Mouse (Mus musculus) hindbrain, embryonic 12.5 days (tissue): ENCODE results near the gene Wfdc16. TPM values are rescaled to one million over a fixed set of nuclear protein-coding genes. Genes with fewer than 3 reads are reported as not detected.
"Not testable (repeated sequence)": the region's sequence is repeated elsewhere in the genome, so short reads cannot be mapped to it uniquely, and the experiment has no call there.

Source experiments
- ATAC-seq: fragments of 200-750 bp; cut with Nextera tagmentation; 2 replicates; pipeline ENCODE4 v1.8.0; 2017; ENCODE audit warnings: moderate TSS enrichment; ENCODE audit not compliant: low FRiP score
- H3K27ac ChIP-seq: fragments of 300-500 bp; sonication (generic); 2 replicates; pipeline ENCODE4 v1.5.1; 2016; ENCODE audit warnings: mild to moderate bottlenecking
- H3K27me3 ChIP-seq: fragments of 300-500 bp; sonication (generic); 2 replicates; pipeline ENCODE4 v1.6.1; 2016; ENCODE audit warnings: mild to moderate bottlenecking
- H3K36me3 ChIP-seq: fragments of 300-500 bp; sonication (generic); 2 replicates; pipeline ENCODE4 v1.6.1; 2016; ENCODE audit warnings: mild to moderate bottlenecking
- H3K4me1 ChIP-seq: fragments of 300-500 bp; sonication (generic); 2 replicates; pipeline ENCODE4 v1.6.1; 2016
- H3K4me2 ChIP-seq: fragments of 300-500 bp; sonication (generic); replicated peaks from 2 replicates; pipeline ENCODE4 v1.6.1; 2016; ENCODE audit warnings: mild to moderate bottlenecking
- H3K4me3 ChIP-seq: fragments of 300-500 bp; sonication (generic); 2 replicates; pipeline ENCODE4 v1.5.1; 2016; ENCODE audit warnings: mild to moderate bottlenecking
- H3K9ac ChIP-seq: fragments of 300-500 bp; sonication (generic); 2 replicates; pipeline ENCODE4 v1.6.1; 2016; ENCODE audit warnings: mild to moderate bottlenecking, moderate library complexity
- H3K9me3 ChIP-seq: fragments of 300-500 bp; sonication (generic); replicated peaks from 2 replicates; pipeline ENCODE4 v1.6.1; 2016; ENCODE audit warnings: mild to moderate bottlenecking
- WGBS: fragments of 180-500 bp; shearing (Covaris S2); methylation state at CpG from one replicate; pipeline ENCODE4 v1.1.7; 2016; 5-methylcytosine and 5-hydroxymethylcytosine counted together
- polyA plus RNA-seq: library from polyadenylated mRNA; unstranded; fragments of >200 nt; fragmentation: Nextera tagmentation; extraction: Ambion mirVana; gene quantifications from 2 replicates; pipeline ENCODE4 v1.2.1, GENCODE M21; 2016

Wfdc16 gene
- polyA plus RNA-seq, 1 experiment from 2014 or later: not detected

DNA sequence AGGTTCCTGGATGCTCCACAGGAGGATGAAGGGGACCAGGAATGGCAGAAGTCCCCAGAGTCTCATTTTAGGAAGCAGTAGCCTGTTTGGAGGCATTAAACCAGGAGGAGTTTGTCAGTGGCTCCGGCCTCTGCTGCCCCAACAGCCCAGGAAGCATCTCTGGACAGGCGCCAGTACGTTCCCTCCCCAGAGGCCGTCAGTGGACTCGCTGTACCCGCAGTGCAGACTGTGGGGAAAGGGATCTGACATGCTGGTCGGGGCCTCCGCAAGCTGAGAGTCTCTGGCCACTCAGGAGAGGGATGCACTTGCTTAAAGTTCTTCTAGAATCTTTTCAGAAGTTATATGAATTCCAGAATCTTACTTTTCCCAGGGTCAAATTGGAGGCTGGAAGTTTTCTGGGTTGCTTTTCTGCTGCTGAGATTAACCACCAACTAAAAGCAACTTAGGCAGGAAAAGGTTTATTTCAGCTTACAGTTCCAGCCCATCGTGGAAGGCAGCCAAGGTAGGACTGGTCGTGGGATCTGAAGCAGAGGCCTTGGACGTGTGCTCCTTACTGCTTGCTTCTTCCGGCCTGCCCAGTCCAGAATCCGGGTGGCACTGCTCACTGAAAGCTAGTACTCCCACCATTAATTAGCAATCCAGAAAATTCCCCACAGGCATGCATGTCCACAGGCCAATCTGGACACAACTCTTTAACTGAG lies 53.4 kb downstream of the Wfdc16 start, which contains the start of gene Wfdc6a:
Gene Wfdc6a (minus strand): TSS at position 423 of the 701 bp plus-strand sequence.
- H3K4me2 ChIP-seq, ATAC-seq, H3K4me3 ChIP-seq, H3K4me1 ChIP-seq, H3K36me3 ChIP-seq, H3K9me3 ChIP-seq, H3K9ac ChIP-seq, H3K27ac ChIP-seq, H3K27me3 ChIP-seq: not testable (repeated sequence)
- 72% methylated on average over 13 of the region's 13 CpGs for WGBS

Other genes starting within 250 kb of the Wfdc16 start
- gene Slpi, start 249.7 kb downstream of the Wfdc16 start, polyA plus RNA-seq: 1.2 and 2.0 TPM in 2 replicates
- 0.33 and 0.37 TPM in 2 replicates for gene Rbpjl, start 235.7 kb downstream of the Wfdc16 start, polyA plus RNA-seq
- 31.5 and 39.5 TPM in 2 replicates for gene Matn4, start 233.6 kb downstream of the Wfdc16 start, polyA plus RNA-seq
- 17.6 and 18.8 TPM in 2 replicates for gene Sdc4, start 194.9 kb downstream of the Wfdc16 start, polyA plus RNA-seq
- 65.1 and 71.5 TPM in 2 replicates for gene Sys1, start 181.8 kb downstream of the Wfdc16 start, polyA plus RNA-seq
- 1.2 and 5.7 TPM in 2 replicates for gene Gm20458, start 177.8 kb downstream of the Wfdc16 start, polyA plus RNA-seq
- gene Trp53tg5, start 165.1 kb downstream of the Wfdc16 start, polyA plus RNA-seq: not detected in 2 replicates
- gene Dbndd2, start 152.7 kb downstream of the Wfdc16 start, polyA plus RNA-seq: 5.1 and 7.2 TPM in 2 replicates
- gene Pigt, start 141.3 kb downstream of the Wfdc16 start, polyA plus RNA-seq: 48.9 and 53.3 TPM in 2 replicates
- 21.0 and 48.2 TPM in 2 replicates for gene Wfdc2, start 76.4 kb downstream of the Wfdc16 start, polyA plus RNA-seq
- not detected in 2 replicates for gene Spint3, start 65.3 kb downstream of the Wfdc16 start, polyA plus RNA-seq
- not detected in 2 replicates for gene Wfdc6a, start 53.3 kb downstream of the Wfdc16 start, polyA plus RNA-seq
- gene Eppin, start 45.2 kb downstream of the Wfdc16 start, polyA plus RNA-seq: not detected in 2 replicates
- gene Wfdc6b, start 25.3 kb downstream of the Wfdc16 start, polyA plus RNA-seq: not detected in 2 replicates
- gene Wfdc8, start 25.2 kb downstream of the Wfdc16 start, polyA plus RNA-seq: not detected in 2 replicates
- gene Wfdc10, start 17.2 kb upstream of the Wfdc16 start, polyA plus RNA-seq: not detected in 2 replicates
- gene Wfdc9, start 17.8 kb upstream of the Wfdc16 start, polyA plus RNA-seq: not detected in 2 replicates
- not detected in 2 replicates for gene Wfdc11, start 35.3 kb upstream of the Wfdc16 start, polyA plus RNA-seq
- gene Wfdc13, start 46.3 kb upstream of the Wfdc16 start, polyA plus RNA-seq: not detected in 2 replicates
- gene Spint4, start 59.7 kb upstream of the Wfdc16 start, polyA plus RNA-seq: not detected in 2 replicates
- not detected in 2 replicates for gene Spint5, start 76.5 kb upstream of the Wfdc16 start, polyA plus RNA-seq
- gene Wfdc3, start 107.1 kb upstream of the Wfdc16 start, polyA plus RNA-seq: 1.0 and 1.2 TPM in 2 replicates
- gene Dnttip1, start 107.2 kb upstream of the Wfdc16 start, polyA plus RNA-seq: 85.3 and 89.7 TPM in 2 replicates
- 296 and 341 TPM in 2 replicates for gene Ube2c, start 131.1 kb upstream of the Wfdc16 start, polyA plus RNA-seq
- gene Tnnc2, start 141.2 kb upstream of the Wfdc16 start, polyA plus RNA-seq: 4.9 and 31.3 TPM in 2 replicates
- 15.0 and 15.7 TPM in 2 replicates for gene Snx21, start 147.0 kb upstream of the Wfdc16 start, polyA plus RNA-seq
- 15.3 and 17.0 TPM in 2 replicates for gene Acot8, start 166.1 kb upstream of the Wfdc16 start, polyA plus RNA-seq
- 11.9 and 12.2 TPM in 2 replicates for gene Zswim3, start 166.3 kb upstream of the Wfdc16 start, polyA plus RNA-seq
- gene Zswim1, start 183.9 kb upstream of the Wfdc16 start, polyA plus RNA-seq: 21.4 and 22.3 TPM in 2 replicates
- not detected in 2 replicates for gene Spata25, start 189.7 kb upstream of the Wfdc16 start, polyA plus RNA-seq
- gene Ctsa, start 194.1 kb upstream of the Wfdc16 start, polyA plus RNA-seq: 108 and 112 TPM in 2 replicates
- 5.5 and 6.1 TPM in 2 replicates for gene Neurl2, start 194.7 kb upstream of the Wfdc16 start, polyA plus RNA-seq
- 77.3 and 78.5 TPM in 2 replicates for gene Pltp, start 218.9 kb upstream of the Wfdc16 start, polyA plus RNA-seq
- gene Pcif1, start 240.5 kb upstream of the Wfdc16 start, polyA plus RNA-seq: 85.2 and 87.6 TPM in 2 replicates